10 mouse cellular contexts compared by ENCODE assay signal in genomic region chr7:97355068-97355841, GRCm38 (mm10). TPM values are rescaled to one million over a fixed set of nuclear protein-coding genes. Genes with fewer than 3 reads are reported as not detected.
DNase-seq lines count a peak whose midpoint lies in the region; ATAC-seq and TF ChIP-seq lines count a peak whose summit lies in the region.
"Had no signal": no experiment of that assay in that cellular context is flagged by ENCODE, and none has a peak within 500 bp of the region (broad histone marks: within the 10 kb centered on the region; RNA-seq: fewer than 3 reads in every experiment).

No protein-coding gene starts in this region.

- peak; percentile 39 to 68 for DNase-seq in adrenal gland, adult (ENCODE audit: inconsistent age in 2 of 2, low spot score in 1 of 2)
- DNase-seq in adrenal gland, postnatal 14 days = no peak
- DNase-seq in 416B (ENCODE audit: low read depth) = peak; percentile 51
- DNase-seq in heart, adult 9 months (ENCODE audit: low spot score in 2 of 2) = peak; percentile 56 to 62
- DNase-seq in lung, postnatal 0 days (ENCODE audit: low spot score) = peak; percentile 93
- DNase-seq in ovary, adult 18-20 months (ENCODE audit: low spot score) = no peak
- DNase-seq in left cerebral cortex, adult 8-10 months (ENCODE audit: low spot score in 2 of 2) = no peak
- DNase-seq in urinary bladder, postnatal 14 days (ENCODE audit: low spot score) = no peak

- 16% methylated on average over 13 of the region's 13 CpGs for WGBS in lung, postnatal 0 days

- no peaks in the 10 kb centered on the region for H3K9me3 ChIP-seq in lung, postnatal 0 days (ENCODE audit: low read length)
- H3K9me3 ChIP-seq: forebrain, embryonic 13.5 days had no signal

- H3K4me1 ChIP-seq in lung, postnatal 0 days (ENCODE audit: insufficient read depth, low read depth, low read length) = peaks cover 3% of the 10 kb centered on the region; the same call in 1 of the 2 replicates

- H3K9ac ChIP-seq in lung, postnatal 0 days (replicated peaks; ENCODE audit: low read depth) = no peak overlapping the region
- H3K9ac ChIP-seq: forebrain, embryonic 13.5 days had no signal

- peak; percentile 55 for TF ChIP-seq CTCF in lung, postnatal 0 days (IDR thresholded peaks at IDR 0.05)

- no peaks in the 10 kb centered on the region for H3K27me3 ChIP-seq in lung, postnatal 0 days (replicated peaks; ENCODE audit: insufficient read depth, low read length)
- H3K27me3 ChIP-seq: forebrain, embryonic 13.5 days had no signal

- no peaks in the 10 kb centered on the region for H3K36me3 ChIP-seq in lung, postnatal 0 days (ENCODE audit: insufficient read depth, low read length)

- TF ChIP-seq EP300 in lung, postnatal 0 days (IDR thresholded peaks at IDR 0.05) = peak; percentile 90

- ATAC-seq in lung, postnatal 0 days = peak; percentile 85
- ATAC-seq: forebrain, embryonic 13.5 days had no signal

- no peak overlapping the region for H3K4me2 ChIP-seq in lung, postnatal 0 days (replicated peaks; ENCODE audit: low read depth, low read length)
- H3K4me2 ChIP-seq: forebrain, embryonic 13.5 days had no signal

- no peak overlapping the region for H3K4me3 ChIP-seq in lung, postnatal 0 days (ENCODE audit: low read depth, low read length)
- H3K4me3 ChIP-seq: forebrain, embryonic 13.5 days; myocyte had no signal

- peak overlapping the region; percentile 90 for H3K27ac ChIP-seq in lung, postnatal 0 days (ENCODE audit: low read length)
- H3K27ac ChIP-seq: forebrain, embryonic 13.5 days had no signal

RNA-seq across cellular contexts. Expression of gene Alg8, which starts 16.2 kb away (rescaled TPM):
- total RNA-seq in adrenal gland, postnatal 14 days (2021) = 16.3 and 18.0 TPM in 2 replicates
- polyA plus RNA-seq in lung, postnatal 0 days (2015; fragmentation: Nextera tagmentation; extraction: Ambion mirVana) = 11.0 TPM in 2 replicates
- total RNA-seq in left cerebral cortex, adult 8-10 months (2022) = 10 to 100 TPM in 2 of 4 experiments, 1 to 10 TPM in 2; 7.9 to 13.3 (median 11.2) TPM

RNA-seq across cellular contexts. Expression of gene Kctd21, which starts 23.1 kb away (rescaled TPM):
- 5.7 and 5.8 TPM in 2 replicates for total RNA-seq in adrenal gland, postnatal 14 days (2021)
- 5.7 and 6.1 TPM in 2 replicates for polyA plus RNA-seq in lung, postnatal 0 days (2015; fragmentation: Nextera tagmentation; extraction: Ambion mirVana)
- 10 to 100 TPM; 11.9 to 14.0 (median 12.5) TPM for total RNA-seq in left cerebral cortex, adult 8-10 months (2022)

RNA-seq across cellular contexts. Expression of gene Usp35, which starts 23.4 kb away (rescaled TPM):
- total RNA-seq in adrenal gland, postnatal 14 days (2021) = 5.9 and 7.2 TPM in 2 replicates
- 1.5 and 1.6 TPM in 2 replicates for polyA plus RNA-seq in lung, postnatal 0 days (2015; fragmentation: Nextera tagmentation; extraction: Ambion mirVana)
- total RNA-seq in left cerebral cortex, adult 8-10 months (2022) = 10 to 100 TPM; 19.3 to 25.4 (median 22.6) TPM

RNA-seq across cellular contexts. Expression of gene Ndufc2, which starts 44.5 kb away (rescaled TPM):
- total RNA-seq in adrenal gland, postnatal 14 days (2021) = 443 and 493 TPM in 2 replicates
- polyA plus RNA-seq in lung, postnatal 0 days (2015; fragmentation: Nextera tagmentation; extraction: Ambion mirVana) = 461 and 535 TPM in 2 replicates
- total RNA-seq in left cerebral cortex, adult 8-10 months (2022) = 100 to 1,000 TPM; 222 to 234 (median 229) TPM

Comparison
In these comparisons a context has a peak if more than half of its experiments do, and no peak if none do; other contexts are left out.
1. DNase-seq: peak in adrenal gland, adult (2 of 2), 416B (single experiment), heart, adult 9 months (2 of 2) and lung, postnatal 0 days (single experiment); none in adrenal gland, postnatal 14 days (single experiment), ovary, adult 18-20 months (single experiment), left cerebral cortex, adult 8-10 months (0 of 2) and urinary bladder, postnatal 14 days (single experiment).